Mouse (Mus musculus) layer of hippocampus, postnatal 14 days (tissue): ENCODE measurements around the gene Antxr2. TPM values are rescaled to one million over a fixed set of nuclear protein-coding genes. Genes with fewer than 3 reads are reported as not detected.

Source experiments
- DNase-seq, 2 experiments: peaks; one replicate each; pipeline ENCODE4 v3.0.0; 2021 to 2022; ENCODE audit warnings: low spot score in 2 of 2, mixed read lengths in 1 of 2
- total RNA-seq, 2 experiments: library from RNA; stranded (reverse); gene quantifications; 2 replicates each; pipeline ENCODE4 v1.2.3; 2021

Antxr2 gene
- total RNA-seq, 2 experiments from 2014 or later = 1.9 to 2.1 TPM

DNA sequence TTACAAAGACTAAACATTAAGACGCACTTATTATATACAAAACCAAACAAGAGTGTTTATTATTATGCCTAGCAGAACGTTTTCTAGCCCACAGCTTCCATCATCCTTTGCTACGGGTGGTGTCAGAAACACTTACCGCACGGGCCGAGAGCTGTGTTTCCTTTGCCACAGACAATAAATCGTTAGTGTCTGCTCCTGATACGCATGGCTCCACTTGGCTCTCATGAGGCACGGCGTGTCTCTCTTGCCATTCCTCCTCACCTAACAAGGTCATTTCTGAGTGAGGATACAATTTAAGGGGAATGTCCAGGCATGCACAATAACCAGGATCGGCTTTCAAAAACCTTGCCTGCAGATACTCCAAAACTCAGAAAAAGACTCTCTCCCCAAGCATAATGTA lies 113.2 kb downstream of the Antxr2 start:
- DNase-seq = no peak

DNA sequence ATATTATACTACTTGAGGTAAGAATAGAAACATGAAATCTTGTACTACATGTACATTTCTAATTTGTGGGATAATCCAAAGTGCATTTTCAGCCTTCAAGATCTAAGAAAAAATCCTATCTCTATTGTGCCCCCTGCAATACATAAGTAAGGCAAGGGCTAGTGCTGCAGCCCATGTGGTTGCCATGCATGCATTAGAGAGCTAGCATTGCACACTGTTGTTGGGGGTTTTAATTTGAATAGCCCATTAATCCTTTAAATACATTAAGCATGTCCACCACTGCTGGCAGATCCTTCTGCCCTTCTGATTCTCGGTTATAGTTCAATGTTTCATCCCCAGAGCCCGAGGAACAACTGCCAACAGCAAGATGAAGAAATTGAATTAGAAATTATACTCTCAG lies 116.0 kb downstream of the Antxr2 start:
- DNase-seq = no peak

DNA sequence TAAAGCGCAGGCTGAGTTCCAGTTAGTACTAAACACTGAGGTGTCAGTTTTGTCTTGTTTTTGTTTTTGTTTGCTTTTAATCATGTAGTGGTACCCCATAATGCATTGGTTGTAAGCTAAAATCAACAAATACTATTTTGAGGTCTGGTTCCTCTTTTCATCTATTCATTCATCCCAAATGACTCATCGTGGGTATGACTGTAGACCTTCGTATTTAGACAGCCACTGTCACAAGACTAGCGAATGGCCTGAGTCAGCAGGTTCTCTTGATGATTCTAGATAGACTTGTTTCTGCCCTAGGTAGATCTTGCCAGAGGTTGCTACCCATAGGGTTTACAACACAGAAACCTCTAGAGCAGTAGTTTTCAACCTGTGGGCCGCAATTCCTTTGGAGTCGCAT lies 116.9 kb downstream of the Antxr2 start:
- no peak for DNase-seq

DNA sequence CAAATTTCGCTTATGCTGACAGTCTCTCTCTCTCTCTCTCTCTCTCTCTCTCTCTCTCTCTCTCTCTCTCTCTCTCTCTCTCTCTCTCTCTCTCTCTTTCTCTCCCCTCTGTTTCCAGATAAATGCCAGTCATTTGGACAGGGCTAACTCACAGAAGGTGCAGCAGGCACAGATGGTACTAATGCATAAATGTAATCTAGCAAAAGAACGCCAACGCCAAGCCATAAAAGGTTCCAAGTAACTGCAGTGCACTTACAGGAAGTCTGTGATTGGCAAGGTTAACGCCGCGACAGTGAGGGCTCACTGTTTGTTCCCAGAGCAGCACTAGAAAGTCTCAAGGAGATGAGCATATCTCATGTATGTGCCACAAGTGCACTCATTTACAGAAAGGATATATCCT lies 123.4 kb downstream of the Antxr2 start:
- peak in 1 of 2 experiments; percentile 58 for DNase-seq

DNA sequence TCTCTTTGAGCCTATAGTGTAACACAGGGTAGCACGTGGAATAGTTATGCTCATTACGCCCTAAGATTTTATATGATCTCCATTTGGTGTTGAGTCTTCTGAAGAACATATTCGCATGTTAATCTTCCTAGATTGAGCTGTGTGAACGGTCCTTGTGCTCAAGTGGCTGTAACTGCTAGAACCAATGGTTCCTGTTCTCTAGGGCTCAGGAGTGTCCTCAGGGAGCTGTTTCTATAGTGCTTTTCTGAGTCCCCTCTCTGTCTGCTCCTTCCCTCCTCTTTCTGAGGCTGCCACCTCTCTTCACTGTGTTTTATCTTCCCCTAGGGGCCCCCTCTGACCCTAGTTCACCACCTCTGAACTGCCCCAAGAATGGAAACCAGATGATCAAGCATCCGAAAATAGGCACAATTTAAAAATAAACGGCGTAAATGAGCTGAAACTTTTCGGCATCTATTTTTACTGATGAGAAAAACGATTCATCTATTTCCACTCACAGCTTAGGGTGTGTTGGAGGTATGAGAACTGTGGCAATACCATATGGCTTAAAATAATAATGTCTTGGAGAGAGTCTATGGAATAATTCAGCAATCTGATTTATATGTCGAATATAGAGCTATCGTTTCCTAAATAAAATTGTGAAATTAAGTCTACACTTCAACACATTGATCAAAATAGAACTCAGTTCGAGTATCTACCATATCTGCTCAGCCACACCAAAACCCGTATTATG lies 124.1 kb downstream of the Antxr2 start:
- DNase-seq = no peak

DNA sequence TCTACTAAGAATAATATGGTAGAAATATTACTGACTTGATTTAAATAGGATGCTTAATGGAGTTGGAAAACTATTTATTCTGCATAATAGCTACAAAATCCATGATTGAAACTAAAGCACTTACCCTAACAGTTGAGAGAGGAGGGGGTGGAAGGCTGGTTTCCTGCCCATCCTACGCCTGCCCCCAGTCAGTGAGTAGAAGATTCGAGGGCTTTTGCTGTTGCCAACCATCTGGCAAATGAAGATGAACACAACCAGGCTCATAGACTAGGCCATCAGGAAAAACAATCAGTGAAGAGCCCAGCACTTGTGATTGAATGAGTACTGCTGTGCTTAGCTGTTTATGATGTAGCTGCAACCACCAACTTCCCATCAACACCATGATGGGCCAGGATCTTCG lies 125.0 kb downstream of the Antxr2 start:
- DNase-seq = peak in 1 of 2 experiments; percentile 38

DNA sequence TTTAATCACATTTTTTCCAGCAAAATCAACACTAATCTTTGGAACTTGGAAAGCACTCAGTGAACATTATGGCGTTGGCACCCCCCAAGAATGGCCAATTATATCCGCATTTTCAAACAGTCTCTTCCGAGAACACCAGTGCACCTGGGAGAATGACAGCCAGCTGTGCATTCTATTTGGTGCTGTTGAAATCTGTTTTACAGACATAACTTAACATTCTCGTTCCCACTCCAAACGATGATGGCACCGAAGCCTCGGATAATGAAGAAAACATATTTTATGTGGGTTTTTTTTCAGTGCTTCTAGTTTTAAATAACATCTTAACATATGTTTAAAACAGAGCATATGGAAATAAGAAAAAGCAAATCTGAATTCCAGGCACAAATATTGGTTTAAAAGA lies 129.7 kb downstream of the Antxr2 start:
- DNase-seq = no peak

DNA sequence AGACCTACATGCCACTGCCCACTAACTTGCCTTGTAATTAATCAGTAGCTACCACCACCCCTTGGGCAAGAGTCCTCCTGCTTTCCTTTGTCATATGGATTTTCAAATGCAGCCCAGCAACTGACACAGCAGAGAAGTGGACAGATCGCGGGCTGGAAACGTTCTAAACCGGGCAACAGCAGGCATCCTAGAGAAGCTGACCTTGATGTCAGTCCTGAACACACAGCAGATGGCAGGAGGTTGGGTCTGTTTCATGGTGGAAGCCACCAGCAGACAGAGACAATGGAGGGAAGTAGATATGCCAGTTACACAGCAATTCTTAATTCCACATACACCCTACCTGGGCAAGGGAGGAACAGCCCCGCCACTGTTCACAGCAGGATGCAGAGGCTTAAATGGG lies 131.5 kb downstream of the Antxr2 start:
- DNase-seq = no peak

DNA sequence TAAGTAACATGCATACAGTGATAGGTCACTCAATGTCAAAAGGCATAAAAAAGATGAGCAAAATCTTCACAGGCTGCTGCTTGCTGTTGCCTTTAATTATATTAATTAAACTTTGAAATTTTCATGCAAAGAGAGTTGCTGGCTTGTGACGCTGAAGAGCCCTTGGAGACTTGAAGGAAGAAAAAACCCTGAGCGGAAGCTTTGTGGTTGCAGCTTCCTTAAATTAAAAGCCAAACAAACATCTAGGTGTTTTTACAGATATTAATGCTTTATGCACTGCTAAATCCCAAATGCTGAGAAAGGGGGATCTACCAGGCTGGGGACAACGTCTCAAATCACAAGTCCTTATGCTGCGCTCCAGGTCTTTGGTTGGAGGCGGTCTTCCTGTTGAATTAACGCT lies 145.4 kb downstream of the Antxr2 start:
- no peak for DNase-seq

DNA sequence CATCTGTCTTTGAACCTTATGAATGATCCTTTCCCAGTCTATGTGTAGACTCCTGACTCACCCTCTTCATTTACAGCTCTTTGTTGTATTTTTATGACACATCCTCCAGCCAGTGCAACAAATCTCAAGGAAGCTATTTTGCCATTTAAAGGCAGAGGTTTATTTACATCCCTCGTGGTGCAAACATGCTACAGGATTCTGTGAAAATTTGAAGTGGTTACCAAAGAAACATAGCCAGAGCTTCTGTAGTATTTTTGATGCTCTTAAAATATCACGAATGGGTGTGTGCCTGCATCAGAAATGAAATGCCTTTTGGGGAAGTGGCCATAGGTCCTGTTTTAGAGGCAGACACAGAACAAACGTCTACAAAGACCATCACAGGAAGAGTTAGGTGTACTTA lies 146.7 kb downstream of the Antxr2 start:
- DNase-seq = no peak

DNA sequence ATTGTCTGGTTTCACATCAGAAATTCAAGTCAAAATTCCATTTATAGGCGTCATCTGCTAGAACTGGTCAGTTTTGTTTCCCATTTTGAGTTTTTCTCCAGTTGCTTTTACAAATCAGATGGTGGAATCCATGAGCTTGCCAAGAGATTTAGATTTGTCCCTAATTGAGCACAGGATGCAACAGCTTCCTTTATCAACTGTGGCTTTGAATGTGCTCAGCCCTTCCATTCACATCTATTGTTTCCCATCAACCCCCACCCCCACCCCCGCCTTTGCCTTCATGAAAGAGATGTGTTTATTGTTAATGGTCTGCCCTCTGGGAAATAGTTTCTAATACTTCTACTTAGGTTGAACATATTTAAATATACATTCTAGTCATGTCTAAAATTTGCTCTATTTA lies 149.4 kb downstream of the Antxr2 start:
- DNase-seq = no peak

DNA sequence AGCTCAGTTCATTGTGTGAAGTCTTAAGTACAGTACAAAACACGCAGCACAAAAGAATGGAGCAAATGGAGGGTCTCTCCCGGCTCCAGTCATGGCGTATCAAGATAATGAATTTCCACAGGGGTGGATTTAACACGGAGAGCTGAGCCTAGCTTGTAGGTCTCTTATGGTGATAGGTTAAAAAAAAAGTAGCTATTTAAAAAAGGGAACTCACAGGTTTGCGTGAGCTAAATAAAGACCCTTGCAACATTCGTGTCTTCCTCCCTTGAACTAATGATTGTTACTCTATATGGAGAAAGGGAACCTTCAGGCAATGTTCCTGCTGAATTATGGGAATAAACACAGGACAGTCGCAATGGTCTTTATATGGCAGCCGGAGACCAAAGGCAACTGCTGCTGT lies 150.7 kb downstream of the Antxr2 start:
- DNase-seq = no peak

DNA sequence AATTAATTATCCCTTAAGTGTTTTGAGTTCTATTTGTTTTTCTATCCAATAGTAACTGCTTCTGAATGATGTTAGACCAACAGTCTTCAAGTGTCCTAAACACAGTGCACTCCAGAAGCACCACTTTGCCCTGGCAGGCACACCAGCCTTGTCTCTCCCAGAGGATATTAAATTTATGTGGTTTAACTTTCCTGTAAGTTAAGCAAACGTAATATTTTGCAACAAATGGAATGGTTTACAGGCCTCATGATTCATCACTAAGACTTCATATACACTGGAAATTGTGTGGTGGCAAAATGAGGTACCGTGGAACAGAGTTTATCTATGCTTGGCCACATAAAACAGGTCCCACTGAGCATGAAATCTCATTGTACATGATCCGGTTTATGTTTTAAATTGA lies 152.0 kb downstream of the Antxr2 start:
- no peak for DNase-seq

DNA sequence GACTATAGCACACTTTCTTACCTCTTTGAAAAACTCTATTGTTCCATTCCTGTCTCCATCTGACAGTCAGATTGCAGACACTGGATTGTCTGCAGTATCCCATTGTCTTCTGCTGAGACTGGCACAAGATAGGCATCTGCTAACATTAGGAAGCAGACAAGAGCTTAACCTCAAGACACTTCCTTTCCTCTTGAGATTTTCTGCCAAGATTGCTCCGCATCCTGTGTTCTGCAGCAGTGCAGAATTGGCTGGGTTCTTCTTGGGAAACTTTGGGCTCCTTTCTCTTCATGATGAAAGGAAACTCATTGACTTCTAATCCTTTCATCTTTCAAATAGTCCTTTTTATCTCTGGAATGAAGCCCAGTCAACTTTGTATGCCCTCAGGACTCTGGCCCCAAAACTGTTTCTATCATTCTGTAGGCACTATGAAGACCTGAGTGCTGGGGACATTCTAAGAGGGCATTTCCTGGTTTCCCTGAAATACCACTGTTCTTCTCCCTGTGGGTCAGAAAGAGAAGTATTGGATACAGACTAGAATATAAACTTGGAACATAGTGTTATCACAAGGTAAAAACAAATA lies 152.5 kb downstream of the Antxr2 start:
- no peak for DNase-seq

DNA sequence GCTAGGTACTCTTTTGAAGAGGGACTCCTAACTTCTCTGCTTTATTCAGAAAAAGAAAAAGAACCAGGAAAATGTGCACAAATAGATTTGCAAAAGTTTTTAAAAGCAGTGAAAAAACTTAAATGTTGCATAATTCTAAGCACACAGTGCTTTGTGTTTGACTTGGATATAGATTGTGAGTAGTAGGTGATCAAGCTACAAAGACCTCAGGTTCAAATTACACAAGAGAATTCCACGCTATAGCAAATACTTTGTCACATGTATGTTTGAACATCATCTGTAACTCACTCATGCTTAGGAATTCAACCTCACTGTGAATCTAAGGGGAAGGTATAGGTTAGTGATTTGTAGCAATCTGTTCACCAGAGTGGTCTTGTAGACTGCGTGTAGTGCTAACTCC lies 153.9 kb downstream of the Antxr2 start:
- DNase-seq = no peak

DNA sequence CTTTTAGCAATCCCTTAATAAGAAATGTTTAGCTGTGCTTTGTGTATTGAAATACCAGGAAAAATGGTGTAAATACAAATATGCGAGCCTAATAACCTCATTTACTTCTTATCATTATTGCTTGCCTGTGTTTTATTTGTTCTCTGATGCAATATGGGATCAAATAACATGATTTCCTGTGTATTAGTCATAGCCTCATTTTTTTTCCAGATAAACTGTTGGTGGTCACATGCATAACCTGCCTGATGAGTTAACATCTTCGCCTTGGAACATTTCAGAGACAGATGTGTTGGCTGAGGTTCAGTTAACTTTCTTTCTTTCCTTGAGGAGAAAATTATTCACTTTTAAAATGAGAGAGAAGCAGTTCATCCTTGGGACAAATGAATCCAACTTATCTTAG lies 162.9 kb downstream of the Antxr2 start:
- no peak for DNase-seq

DNA sequence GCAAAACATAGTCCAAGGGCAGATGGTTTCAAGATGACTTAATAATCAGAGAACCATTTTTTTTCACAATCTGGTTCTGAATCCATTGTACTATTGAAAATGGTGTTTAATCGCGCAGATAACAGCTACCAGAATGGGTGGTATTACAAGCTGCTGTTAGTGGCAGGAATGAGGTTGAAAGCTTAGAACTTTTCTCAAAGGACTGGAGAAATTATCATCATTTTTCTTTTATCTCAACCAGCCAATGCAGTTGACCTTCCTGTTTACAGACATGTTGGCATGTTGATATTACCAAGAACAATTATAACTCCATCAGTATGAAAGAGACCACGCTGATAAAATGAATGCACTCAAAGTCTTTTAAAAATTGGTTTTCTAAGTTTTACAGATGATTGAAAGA lies 163.9 kb downstream of the Antxr2 start:
- DNase-seq = no peak

DNA sequence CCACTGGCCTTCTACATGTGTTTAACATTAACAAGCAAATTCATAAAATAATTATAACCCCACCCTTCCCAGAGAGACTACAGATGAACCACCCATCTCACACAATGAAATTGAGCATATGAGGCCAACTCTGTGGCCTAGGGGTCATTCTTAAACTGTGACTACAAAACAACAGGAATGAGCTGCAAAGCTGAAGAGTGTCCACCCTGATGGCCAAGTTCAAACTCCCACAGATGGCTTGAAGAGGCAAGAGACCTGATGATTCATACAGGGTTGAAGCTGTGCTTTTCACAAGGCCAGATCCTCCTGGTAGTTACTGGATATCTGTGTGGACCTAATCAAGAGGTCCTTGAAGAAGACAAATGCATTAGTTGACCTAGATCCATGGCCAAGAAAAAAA lies 173.7 kb downstream of the Antxr2 start:
- no peak for DNase-seq

DNA sequence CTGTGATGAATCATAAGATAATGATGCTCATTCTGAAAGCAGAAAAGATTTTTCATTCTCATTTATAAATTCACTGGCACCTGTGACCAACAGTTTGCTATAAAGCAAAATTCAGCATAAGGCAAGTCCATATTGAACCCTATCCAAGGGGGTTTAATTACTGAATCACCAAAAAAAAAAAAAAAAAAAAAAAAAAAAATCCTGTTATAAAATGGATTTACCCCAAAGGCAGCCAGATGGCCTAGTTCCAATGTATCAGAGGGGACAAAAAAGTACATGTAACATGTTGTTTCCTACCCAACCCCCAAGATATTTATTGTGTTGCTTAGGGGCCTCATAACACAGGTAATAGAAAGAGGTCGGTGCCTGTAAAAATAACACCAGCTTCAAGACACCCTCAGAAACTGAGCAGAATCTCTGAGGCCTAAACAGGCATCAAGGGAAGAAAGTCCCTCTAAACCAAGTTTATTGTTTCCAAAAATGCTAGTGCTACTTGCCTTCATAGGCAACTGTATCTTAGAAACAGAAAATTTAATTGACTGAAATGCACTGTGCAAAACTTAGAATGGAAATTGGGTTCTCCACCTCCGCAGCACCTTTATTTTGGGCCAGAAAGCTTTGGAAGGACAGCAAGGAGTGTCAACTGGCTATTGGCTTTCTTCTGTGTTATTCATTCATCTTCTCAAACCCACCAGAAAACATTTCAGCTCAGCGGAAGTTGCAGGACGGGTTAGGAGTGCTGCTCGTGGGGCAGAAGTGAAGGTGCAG lies 178.7 kb downstream of the Antxr2 start:
- peak in 1 of 2 experiments; percentile 14 for DNase-seq

DNA sequence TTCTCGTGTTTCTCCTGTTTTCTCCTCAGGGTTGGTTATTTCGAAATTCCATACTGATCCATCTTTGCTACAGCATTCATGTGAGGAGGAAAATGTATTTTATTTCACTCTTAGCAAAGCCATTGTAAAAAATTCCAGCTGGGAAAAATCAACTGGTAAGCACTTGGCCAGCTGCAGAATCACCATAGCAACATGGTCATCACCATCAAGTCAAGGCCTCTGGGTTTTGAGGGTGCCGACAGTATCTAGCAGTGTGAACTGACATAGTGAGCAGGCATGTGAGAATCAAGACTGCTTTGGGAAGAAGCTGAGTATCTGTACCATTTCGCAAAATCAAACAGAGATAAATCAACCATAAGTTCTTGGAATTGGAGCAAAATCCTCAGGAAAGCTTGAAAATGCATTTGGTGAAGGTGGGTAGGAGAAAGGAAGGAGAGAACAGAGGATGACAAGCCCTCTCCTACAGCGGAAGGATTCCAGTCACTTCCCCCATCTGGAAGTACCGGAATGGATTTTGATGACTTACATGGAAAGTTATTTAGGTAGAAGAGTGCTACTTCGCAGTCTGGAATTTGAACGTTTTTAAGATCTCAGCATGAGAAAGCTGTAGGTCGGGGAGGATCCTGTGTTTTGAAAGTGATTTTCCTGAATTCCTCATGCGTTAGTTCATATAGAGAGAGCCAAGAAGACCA lies 183.5 kb downstream of the Antxr2 start:
- DNase-seq = no peak

DNA sequence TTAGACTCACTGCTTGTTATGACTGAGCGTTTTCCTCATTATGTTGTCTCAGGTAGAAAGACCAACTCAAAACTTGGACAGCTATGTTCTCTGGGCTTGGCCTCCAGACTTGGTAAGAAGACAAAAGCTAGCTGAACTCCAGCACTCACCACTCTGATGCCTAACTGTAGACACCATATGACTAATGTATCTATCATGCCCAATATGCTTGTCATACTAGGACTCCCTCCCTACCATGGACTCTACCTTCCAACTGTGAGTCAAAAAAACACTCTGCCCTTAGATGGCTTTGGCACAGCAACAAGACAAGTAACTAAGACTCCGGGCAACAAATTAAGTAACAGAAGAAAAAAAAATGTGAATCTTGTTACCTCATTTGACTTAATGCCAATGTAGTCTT lies 184.3 kb downstream of the Antxr2 start:
- no peak for DNase-seq

DNA sequence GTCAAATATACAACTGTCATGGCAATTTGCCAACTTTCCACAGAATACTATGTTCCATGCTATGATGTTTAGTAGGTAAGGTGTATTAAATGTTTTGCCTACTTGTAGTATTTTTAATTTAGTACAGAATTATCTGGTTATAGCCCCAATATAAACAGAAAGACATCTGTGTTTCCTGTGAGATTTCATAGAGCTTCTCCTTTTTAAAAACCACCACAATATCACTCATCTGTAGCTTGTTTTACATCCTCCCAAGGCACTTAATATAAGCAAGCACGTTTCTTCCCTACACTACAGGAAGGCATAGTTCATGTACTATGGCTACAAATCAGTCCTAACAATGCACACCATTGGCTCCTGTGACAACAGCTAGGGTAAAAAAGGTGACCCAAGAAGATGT lies 188.8 kb downstream of the Antxr2 start:
- DNase-seq = no peak
